Mouse (Mus musculus): ENCODE measurements around the gene Ptpn6. TPM values are rescaled to one million over a fixed set of nuclear protein-coding genes. Genes with fewer than 3 reads are reported as not detected.

The Ptpn6 gene
- total RNA-seq (2021) = 1 to 10 TPM; 1.7 to 1.9 TPM
- long read RNA-seq, experiment 1, partial matches to known transcripts = 0 of 1 reads
- long read RNA-seq, experiment 1, other reads (novel, unspliced or antisense) = 0 of 1 reads
- long read RNA-seq, experiment 2, partial matches to known transcripts = 0 of 2 reads
- long read RNA-seq, experiment 2, other reads (novel, unspliced or antisense) = 1 of 2 reads

DNA sequence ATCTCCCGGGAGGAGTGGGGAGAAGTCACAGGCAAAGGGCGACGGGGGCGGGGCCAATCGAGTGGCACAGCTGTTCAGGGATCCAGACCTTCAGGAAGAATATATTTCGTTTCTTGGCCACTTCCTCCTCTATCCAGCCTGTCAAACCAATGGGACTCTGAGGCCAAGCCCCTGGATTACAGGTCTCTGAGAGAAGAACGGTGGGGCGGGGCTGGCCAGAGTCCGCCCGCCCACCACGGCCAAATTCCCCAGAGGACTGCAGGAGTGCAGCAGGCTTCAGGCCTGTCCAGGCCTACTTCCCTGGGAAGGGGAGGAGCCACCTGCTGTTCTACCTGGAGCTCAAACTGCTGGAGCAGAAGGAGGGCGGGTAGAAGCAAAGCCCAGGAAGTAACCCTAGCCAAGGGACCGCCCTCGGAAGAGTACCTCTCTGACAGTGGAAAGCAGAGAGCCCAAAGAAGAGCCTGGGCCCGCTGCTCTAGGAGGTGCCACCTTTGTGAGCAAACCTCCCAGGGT lies at the start of gene Ptpn6:
TSS of gene Ptpn6 (minus strand) at position 204 of the 513 bp plus-strand sequence.
- intact Hi-C loops (cut with DNase I; ENCODE audit: low total_unique reads) = no loop called here
- peak; percentile 30 for DNase-seq

DNA sequence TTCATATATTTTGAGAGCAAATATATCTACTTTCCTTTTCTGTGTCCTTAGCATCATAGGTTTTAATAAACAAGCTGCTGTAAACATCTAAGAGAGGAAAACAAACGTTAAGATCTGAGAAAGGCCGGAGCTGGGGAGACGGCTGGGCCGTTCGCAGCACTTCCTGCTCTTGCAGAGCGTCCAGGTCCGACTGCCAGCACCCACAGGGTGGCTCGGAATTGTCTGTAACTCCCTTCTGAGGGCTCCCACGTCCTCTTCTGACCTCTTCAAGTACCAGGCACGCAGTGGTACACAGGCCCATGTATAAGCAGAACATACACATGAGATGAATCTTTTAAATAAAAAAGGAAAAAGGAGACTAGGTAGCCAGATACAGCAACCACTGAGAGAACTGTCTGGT lies 49.2 kb upstream of the Ptpn6 start:
- intact Hi-C loops (cut with DNase I; ENCODE audit: low total_unique reads) = no loop called here
- DNase-seq = no peak

DNA sequence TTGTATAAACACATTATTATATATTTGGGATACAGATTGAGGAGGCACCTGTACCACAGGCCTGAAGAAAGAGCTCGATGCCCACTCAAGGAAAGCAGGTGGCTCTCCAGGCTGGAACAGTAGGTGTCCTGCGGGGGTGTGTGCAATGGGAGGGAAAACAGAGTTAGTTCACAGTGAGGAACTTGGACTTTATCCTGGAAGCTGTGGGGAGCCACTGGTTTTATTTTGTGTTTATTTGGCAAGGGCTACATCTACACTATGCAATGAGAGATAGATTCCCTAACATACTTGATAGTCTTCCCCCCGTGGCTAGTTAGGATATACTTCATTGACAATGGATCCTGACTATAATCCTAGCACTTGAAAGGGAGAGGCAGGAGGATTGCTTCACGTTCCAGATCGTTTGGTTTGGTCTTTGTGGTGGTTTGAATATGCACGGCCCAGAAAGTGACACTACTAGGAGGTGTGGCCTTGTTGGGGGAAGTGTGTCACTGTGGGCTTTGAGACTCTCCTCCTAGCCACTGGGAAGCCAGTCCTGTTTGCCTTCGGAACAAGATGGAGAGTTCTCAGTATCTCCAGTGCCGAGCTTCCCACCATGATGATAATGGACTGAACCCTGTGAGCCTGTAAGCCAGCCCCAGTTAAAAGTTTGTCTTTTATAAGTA lies 48.4 kb upstream of the Ptpn6 start:
- DNase-seq = no peak
- intact Hi-C loops (cut with DNase I; ENCODE audit: low total_unique reads) = no loop called here

DNA sequence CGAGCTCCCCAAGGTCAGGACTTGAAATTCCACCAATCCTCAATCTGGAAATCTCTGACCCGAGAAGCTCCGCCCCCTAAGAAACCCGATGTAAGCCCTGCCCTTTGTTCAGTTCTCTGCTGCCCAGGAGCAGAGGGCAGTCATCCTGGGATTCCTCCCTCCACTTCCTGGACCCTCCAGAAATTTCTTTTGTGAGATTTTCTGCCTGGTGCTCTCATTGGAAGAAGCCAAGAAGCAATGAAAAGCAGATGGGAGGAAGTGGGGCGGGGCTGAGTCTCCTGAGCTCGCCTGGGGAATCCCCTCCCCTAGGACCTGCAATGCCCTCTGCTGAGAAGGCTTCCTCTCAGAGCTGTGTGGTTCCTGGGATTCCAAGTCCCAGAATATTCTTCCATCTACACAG lies 43.9 kb upstream of the Ptpn6 start:
- intact Hi-C loops (cut with DNase I; ENCODE audit: low total_unique reads) = no loop called here
- DNase-seq = peak; percentile 38

DNA sequence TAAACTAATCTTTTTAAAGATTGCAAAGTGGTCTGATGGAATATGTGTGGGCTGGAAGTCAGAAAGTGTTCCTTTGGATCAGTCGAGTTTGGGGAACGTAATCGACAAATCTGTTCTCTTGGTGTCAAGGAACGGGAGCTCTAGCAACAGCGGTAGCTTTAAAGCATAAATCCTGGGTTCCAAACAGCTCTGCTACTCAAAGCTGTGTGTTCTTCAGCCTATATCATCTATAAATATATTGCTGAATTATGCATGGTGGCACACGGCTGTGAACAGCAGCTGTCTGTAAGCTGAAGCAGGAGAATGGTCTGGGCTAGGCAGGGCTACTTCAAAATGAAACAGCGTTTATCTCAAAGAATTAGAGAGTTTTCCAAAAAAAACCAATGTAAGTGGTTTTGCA lies 42.4 kb upstream of the Ptpn6 start:
- no peak for DNase-seq
- intact Hi-C loops (cut with DNase I; ENCODE audit: low total_unique reads) = no loop called here

DNA sequence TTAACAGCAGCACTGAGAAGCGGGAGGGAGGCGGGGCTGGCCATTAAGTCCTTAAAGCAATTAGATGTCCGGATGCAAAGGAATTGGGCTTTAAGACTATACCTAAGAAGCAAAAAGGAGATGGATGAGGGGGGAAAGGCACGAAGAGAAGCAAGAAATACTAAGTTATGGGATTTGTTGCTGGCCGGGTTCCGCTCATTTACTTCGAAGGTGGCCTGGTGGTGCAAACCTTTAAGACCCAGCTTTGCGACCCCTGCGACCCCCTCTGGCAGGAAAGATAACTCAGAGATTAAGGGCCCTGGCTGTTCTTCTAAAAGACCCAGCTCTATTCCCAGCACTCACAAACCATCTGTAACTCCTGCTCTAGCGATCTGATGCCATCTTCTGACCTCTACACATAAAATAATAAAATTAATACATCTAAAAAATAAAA lies 41.5 kb upstream of the Ptpn6 start:
- DNase-seq = no peak
- intact Hi-C loops (cut with DNase I; ENCODE audit: low total_unique reads) = no loop called here

DNA sequence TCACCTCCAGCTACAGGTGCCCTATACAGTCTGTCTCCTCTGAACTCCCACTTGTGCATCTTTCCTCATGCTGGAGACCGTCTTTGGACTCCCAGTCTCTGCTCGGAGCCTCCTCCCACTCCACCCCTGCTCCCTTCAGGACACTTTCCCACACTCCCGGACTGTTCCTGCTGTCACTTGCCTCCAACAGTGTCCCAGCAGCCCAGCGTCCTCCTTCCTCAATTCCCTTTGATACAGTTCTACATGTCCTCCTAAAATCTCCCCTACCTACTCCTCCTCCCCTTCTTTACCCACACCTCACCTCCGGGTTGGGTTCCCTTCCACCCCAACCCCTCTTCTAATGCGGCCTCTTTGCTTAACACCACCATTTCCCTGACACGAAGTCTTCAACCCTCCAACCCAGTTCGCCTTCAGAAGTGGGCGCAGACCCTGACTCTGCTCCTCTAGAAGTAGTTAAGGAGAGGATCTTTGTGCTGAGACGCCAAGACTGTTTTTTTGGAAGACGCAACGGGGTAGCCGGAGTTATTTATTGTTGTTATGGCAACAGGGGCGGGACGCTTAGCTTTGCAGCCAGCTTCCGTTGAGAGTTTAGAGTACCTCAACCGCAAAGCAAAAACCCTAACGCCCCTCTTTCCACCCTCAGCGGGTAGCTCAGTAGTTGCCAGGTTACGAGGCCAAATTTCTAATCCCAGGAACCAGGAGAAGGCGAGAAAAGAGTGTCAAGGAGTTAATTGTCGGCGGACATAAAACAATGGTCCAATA lies 40.9 kb upstream of the Ptpn6 start, which contains the start of gene Lrrc23:
TSS of gene Lrrc23 (minus strand) at position 506 of the 762 bp plus-strand sequence.
- no peak for DNase-seq
- intact Hi-C loops (cut with DNase I; ENCODE audit: low total_unique reads) = no loop called here

DNA sequence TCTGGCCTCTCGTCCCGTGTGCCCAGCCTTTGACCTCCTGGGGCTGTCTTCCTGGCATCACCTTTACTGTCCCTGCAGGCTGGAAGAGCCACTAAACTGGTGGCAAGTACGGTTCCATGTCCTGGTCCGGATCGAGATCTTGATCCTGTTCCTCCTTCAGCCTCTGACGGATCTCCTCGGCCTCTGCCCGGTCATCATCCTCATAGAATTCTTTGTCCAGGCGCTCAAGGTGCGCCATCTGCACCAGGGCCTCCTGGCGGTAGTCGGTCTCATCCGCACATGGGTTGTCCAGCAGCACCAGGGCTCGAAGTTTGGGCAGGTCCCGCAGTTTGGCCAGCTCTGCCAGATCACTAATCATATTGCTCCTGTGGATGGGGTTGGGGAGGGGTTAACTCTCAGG lies 32.0 kb upstream of the Ptpn6 start:
- no peak for DNase-seq
- intact Hi-C loops (cut with DNase I; ENCODE audit: low total_unique reads) = no loop called here

DNA sequence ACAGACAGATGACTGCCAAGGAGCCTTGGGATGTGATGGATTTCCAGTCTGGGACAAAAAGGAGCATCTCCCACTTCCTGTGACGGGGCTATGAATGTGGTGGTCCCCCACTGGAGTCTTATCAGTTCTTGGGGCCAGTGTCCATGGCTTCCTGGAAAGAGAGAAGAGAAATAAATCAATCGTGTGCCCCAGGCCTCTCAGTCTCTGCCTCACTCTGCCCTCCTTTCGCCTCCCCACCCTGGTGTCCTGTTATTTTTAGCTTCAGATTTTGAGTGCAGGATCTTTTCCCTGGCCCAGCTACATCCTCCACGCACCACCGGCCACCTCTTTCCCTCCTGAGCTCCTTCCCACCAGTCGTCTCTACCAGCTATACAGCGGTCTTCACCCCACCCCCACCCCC lies 31.5 kb upstream of the Ptpn6 start:
- DNase-seq = no peak
- intact Hi-C loops (cut with DNase I; ENCODE audit: low total_unique reads) = no loop called here

DNA sequence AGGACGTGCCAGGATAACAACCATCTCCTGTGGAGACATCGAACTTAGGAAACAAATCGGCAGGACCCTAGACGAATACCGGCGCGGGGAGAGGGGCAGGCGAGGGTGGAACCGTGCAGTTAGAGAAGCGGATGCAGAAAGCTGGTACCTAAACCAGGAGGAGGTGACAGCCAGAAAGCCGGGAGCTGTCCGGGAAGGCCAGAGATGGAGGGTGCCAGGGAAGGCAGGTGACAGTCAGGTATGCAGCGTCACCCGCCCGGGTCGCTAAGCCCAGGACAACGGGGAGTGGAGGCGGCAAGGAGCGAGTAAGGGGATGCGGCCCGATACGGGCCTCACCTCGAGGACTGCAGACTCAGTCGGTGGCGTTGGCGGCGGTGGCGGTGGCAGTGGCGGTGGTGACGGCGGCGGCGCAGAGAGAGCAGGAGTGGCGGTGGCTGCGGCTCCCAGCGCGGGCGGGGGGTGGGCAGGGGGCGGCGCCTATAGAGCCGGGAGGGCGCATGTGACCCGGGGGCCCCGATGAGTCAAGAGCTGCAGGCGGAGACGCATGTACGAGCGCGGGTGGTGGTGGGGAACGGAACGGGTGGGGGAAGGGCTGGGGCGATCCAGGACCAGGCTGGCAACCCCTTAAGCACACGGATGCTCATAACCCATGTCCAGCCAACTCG lies 30.7 kb upstream of the Ptpn6 start, which contains the start of gene Eno2:
TSS of gene Eno2 (minus strand) at position 573 of the 665 bp plus-strand sequence.
- intact Hi-C loops (cut with DNase I; ENCODE audit: low total_unique reads) = loop anchor here (10.0 kb wide), 1 partner anchor 194 kb away; the partner anchor contains the start of gene C1rb
- DNase-seq = peak; percentile 63

DNA sequence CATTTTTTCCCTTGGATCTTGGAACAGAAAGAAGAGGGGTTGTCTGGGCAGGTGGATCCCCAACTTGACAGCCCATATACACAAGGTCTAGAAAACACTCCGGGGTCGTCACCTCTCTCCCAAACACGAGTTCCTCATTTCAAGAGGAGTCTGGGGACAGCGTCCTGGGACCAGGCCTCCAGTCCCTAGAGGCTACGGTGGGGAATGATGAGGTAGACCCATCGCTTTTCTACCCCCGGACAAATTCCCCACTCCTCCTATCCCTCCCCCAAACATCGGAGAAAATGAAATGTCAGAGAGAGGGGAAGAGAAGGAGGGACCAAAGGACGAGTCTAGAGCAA lies 30.2 kb upstream of the Ptpn6 start:
- DNase-seq = no peak
- intact Hi-C loops (cut with DNase I; ENCODE audit: low total_unique reads) = loop anchor here (10.0 kb wide), 1 partner anchor 194 kb away; the partner anchor contains the start of gene C1rb

DNA sequence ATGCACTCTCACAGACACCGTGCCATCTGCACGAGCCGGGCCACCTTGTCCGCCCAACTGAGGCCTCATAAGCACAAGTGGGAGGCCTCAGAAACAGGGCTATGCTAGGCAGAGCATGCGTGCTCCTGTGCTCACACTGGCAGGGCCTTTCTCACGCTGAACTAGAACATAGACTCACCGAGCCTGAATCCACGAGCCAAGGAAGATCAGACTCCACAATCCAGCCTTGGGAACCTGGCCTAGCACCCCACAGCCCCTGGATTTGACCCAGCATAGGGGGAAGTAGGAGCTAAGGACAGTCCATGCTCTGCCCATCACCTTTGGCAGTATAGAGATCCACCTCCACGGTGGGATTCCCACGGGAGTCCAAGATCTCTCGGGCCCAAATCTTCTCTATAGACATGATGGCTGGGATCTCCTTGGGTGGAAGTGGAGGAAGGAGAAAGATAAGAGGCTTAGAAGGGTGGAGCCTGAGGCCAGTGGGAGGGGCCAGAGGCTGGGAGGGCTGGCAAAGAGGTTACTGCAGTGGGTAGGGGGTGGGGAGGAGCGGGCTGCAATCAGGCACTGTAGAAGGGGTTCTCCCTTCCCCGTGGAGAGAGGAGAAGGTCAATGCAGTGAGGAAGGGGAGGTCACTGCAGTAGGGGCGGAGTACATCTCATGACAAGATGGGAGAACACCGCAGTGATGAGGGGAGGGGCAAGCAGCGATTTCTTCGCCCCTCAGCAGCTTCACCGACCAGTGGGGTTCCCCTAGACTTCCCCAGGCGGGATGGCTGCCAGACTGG lies 29.6 kb upstream of the Ptpn6 start:
- intact Hi-C loops (cut with DNase I; ENCODE audit: low total_unique reads) = loop anchor here (10.0 kb wide), 1 partner anchor 193 kb away; the partner anchor contains the start of gene C1rb
- no peak for DNase-seq

DNA sequence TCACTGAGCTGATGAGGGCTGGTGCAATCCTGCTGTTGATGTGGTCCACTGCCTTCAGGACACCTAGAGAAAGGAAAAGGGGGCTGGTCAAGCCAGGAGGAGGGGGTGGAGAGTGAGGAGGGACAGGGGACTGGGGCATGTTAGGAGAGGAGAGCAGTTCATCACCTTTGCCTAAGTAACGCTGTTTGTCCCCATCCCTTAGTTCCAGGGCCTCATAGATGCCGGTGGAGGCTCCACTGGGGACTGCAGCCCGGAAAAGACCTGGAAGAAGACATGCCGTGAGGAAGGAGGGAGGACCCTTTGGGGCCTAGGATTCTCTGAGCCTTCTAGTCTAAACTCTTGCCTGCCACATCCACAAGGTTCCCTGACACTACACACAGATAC lies 29.0 kb upstream of the Ptpn6 start:
- no peak for DNase-seq
- intact Hi-C loops (cut with DNase I; ENCODE audit: low total_unique reads) = loop anchor here (10.0 kb wide), 1 partner anchor 193 kb away; the partner anchor contains the start of gene C1rb

DNA sequence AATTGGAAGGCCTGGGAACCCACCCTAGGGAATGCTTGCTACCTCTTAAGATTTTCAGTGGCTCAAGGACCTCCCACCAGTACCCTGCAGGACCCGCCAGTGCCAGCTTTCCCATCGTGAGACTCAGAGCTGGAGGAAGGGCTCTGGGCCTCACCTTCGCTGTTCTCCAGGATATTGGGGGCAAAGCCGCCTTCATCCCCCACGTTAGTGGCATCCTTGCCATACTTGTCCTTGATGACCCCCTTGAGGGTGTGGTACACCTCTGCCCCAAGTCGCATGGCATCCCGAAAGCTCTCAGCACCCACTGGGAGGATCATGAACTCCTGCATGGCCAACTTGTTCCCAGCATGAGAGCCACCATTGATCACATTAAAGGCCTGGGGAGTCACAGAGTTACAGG lies 27.4 kb upstream of the Ptpn6 start:
- intact Hi-C loops (cut with DNase I; ENCODE audit: low total_unique reads) = loop anchor here (10.0 kb wide), 1 partner anchor 191 kb away; the partner anchor contains the start of gene C1rb
- no peak for DNase-seq

DNA sequence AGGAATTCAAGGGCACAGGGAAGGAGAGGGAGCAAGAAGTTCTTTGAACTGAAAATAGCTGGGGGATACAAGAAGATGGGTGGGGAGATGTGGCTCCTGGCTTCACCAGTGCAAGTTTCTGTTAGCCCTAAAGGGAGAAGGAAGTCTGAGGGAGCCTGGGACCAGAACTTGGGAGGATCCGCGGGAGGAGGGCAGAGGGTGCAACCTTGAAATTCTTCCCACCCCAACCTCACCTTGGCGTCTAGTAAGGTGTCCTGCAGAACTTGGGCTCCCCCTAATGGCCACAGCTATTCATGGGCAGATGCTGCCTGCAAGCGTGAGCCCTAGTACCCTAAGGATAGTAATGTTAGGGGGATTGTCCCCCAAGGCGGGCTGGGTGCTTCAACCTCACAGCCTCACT lies 20.7 kb upstream of the Ptpn6 start:
- peak; percentile 86 for DNase-seq
- intact Hi-C loops (cut with DNase I; ENCODE audit: low total_unique reads) = loop anchor here (2.0 kb wide), 1 partner anchor 118 kb away; no protein-coding TSS in a partner anchor

DNA sequence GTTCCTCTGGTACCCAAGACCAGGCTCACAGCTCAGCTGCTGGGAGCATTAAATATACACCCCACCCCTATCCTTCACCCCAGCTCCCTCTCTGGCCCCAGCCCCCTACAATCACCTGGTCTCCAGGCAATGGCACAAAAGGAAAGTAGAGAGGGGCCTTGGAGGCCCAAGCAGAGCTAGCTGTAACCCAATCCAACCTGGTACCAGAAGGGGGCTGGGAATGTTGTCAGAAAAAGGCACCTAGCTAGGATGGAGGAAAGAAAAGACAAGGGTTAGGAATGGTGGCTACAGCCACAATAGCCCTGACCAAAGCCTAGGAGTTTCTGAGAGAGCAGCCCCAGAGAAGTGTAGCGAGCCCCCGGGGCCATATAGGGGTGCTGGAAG lies 20.3 kb upstream of the Ptpn6 start:
- no peak for DNase-seq
- intact Hi-C loops (cut with DNase I; ENCODE audit: low total_unique reads) = loop anchor here (2.0 kb wide), 1 partner anchor 118 kb away; no protein-coding TSS in a partner anchor

DNA sequence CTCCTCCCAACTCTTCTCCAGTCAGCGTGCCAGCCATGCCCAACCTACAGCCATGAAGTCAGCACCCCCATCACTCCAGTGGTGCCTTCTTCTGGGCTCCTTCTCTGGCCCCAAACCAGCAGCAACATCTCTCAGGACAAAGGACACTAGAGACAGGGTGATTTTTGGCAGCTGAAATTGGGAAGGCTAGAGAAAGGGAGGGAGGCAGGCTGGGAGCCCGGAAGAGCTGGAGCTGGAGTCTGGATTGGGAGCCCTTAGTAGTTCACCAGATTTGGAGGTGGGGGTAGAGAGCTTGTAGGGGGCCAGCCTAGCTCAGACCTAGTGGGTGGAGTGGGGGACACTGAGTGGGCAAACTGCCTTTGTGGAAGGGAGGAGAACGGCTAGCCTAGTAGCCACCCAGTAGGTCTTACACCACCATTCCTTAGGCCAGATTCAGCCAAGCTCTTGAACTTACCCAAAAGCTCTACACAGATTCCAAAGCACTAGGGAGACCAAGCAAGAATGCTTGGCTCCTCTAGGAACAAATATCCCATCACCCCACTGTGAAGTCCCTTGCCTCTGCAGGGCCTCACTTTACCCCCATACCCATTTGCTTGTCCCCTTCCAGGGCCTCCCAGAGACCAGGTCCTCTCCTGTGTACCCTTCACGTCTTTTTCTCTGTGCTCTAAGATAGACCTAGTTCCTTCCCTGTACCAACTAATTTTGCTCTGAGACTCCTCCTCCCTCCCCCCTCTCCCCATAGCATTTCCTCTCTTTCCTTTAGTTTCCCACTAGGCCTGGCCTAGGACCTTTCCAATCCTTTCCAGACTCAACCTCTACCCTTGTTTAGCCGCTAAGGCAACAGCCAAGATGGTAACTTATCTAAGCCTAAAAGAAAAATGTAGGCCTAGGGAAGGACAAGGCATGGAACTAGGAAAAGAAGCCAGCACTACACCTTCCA lies 19.7 kb upstream of the Ptpn6 start:
- intact Hi-C loops (cut with DNase I; ENCODE audit: low total_unique reads) = loop anchor here (2.0 kb wide), 1 partner anchor 117 kb away; no protein-coding TSS in a partner anchor
- no peak for DNase-seq
